Mouse (Mus musculus) midbrain, embryonic 11.5 days (tissue): ENCODE results near the gene Wdr20. TPM values are rescaled to one million over a fixed set of nuclear protein-coding genes. Genes with fewer than 3 reads are reported as not detected.
A peak's percentile ranks its signal among the peaks of the same experiment; 100 is the strongest.

Source experiments
- ATAC-seq: fragments of 200-750 bp; cut with Nextera tagmentation; 2 replicates; pipeline ENCODE4 v1.8.0; 2017; ENCODE audit warnings: moderate TSS enrichment, moderate library complexity; ENCODE audit not compliant: low FRiP score
- DNase-seq: peaks from one replicate; pipeline ENCODE4 v3.0.0; 2015; ENCODE audit warnings: low spot score; ENCODE audit errors: missing footprints
- H3K27ac ChIP-seq: fragments of 300-500 bp; sonication (generic); 2 replicates; pipeline ENCODE4 v1.5.1; 2014; ENCODE audit warnings: low read depth, low read length
- H3K27me3 ChIP-seq: fragments of 300-500 bp; sonication (generic); 2 replicates; pipeline ENCODE4 v1.6.1; 2014; ENCODE audit warnings: mild to moderate bottlenecking, low read length, moderate library complexity, mixed read lengths; ENCODE audit not compliant: control insufficient read depth, insufficient read depth
- H3K36me3 ChIP-seq: fragments of 300-500 bp; sonication (generic); 2 replicates; pipeline ENCODE4 v1.6.1; 2014; ENCODE audit warnings: mild to moderate bottlenecking, low read length, moderate library complexity, mixed read lengths; ENCODE audit not compliant: control insufficient read depth, insufficient read depth
- H3K4me1 ChIP-seq: fragments of 300-500 bp; sonication (generic); 2 replicates; pipeline ENCODE4 v1.6.1; 2014; ENCODE audit warnings: low read length; ENCODE audit not compliant: control insufficient read depth, insufficient read depth
- H3K4me2 ChIP-seq: fragments of 300-500 bp; sonication (generic); 2 replicates; pipeline ENCODE4 v1.6.1; 2014; ENCODE audit warnings: mild to moderate bottlenecking, moderate library complexity
- H3K4me3 ChIP-seq: fragments of 300-500 bp; sonication (generic); 2 replicates; pipeline ENCODE4 v1.5.1; 2014; ENCODE audit warnings: low read depth, low read length
- H3K9ac ChIP-seq: fragments of 300-500 bp; sonication (generic); 2 replicates; pipeline ENCODE4 v1.6.1; 2014; ENCODE audit warnings: low read length
- H3K9me3 ChIP-seq: fragments of 300-500 bp; sonication (generic); 2 replicates; pipeline ENCODE4 v1.6.1; 2016; ENCODE audit warnings: low read length; ENCODE audit not compliant: control insufficient read depth
- WGBS: fragments of 180-500 bp; shearing (Covaris S2); extraction: QIAGEN DNeasy Blood & Tissue Kit; methylation state at CpG from one replicate; pipeline ENCODE4 v1.1.7; 2014; 5-methylcytosine and 5-hydroxymethylcytosine counted together
- polyA plus RNA-seq: library from polyadenylated mRNA; unstranded; fragments of >200 nt; fragmentation: Nextera tagmentation; extraction: Ambion mirVana; gene quantifications from 2 replicates; pipeline ENCODE4 v1.2.1, GENCODE M21; 2014

The Wdr20 gene
- polyA plus RNA-seq, 1 experiment from 2014 or later, result 22.9 TPM

DNA sequence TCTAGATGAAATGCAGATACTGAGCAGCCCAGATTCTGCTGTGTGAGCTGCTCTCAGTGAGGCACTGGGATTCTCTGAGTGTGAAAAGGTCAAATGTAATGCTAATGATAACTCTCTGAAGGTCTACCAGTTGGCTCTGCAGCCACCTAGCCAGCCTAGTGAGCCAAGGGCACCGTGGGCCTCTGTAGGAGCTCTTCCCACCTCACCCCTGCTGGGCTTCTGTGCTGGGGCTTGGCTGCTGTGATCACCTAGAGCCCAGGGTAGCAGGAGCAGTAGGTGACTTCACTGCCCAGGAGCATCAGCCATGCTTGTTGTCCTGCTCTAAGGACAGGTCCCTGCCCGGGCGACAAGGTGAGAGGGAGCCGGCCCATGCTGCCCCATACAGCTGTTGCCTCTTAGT is 61.5 kb downstream of the Wdr20 start:
- H3K4me1 ChIP-seq, result 0 out of 2 replicates have a peak, but pooled peaks cover under 1% of the 10 kb centered on the region
- WGBS, result 90% methylated on average over 4 of the region's 4 CpGs
- no peak overlapping the region for H3K27ac ChIP-seq
- H3K9me3 ChIP-seq, result no peaks in the 10 kb centered on the region
- ATAC-seq (no peak), DNase-seq (no peak)
- H3K36me3 ChIP-seq, result no peaks in the 10 kb centered on the region
- no peaks in the 10 kb centered on the region for H3K27me3 ChIP-seq
- no peak overlapping the region for H3K4me2 ChIP-seq
- H3K9ac ChIP-seq, result no peak overlapping the region
- no peak overlapping the region for H3K4me3 ChIP-seq

- peak; percentile 73 for DNase-seq
- Histone ChIP-seq H3K4me1 (0 out of 2 replicates have a peak, but pooled peaks cover 3% of the 10 kb centered on the region), H3K4me3 (no peak overlapping the region), H3K9me3 (no peaks in the 10 kb centered on the region), H3K27me3 (no peaks in the 10 kb centered on the region), H3K27ac (no peak overlapping the region), H3K36me3 (no peaks in the 10 kb centered on the region), H3K9ac (no peak overlapping the region), H3K4me2 (no peak overlapping the region)
- 85% methylated on average over 10 of the region's 10 CpGs for whole genome bisulfite sequencing
- no peak for ATAC-seq
Observed at GRCm38 (mm10) chr12:110801876-110802464, 64.2 kb downstream of the Wdr20 start.

DNA sequence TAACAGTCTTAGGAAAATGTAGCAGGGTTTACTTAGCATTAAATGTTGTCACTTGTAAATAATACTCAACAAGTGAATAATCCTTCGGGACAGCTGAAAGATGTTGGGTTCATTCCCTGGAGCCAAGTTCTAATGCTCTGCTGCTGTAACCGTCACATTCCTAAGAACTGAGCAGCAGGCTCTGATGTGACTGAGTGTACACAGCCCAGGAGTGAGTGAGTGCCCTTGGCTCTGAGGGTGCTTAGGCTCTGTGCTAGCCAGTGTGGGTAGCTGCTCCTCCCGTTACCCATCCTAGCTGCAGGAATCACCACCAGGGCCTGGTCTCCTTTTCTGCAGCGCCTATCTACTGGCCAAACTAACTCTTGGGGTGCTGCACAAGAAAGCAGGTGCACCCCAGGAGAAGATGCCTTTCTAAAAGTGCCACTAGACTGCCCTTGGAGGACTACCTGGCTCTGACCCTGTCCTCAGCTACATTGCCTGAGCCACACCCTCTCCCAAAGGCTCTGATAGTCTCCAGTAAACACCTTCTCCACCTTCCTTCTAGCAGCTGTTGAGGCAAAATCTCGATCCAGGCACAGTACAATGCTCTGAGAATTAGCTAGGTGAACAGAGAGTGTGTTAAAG is 65.0 kb downstream of the Wdr20 start:
- Histone ChIP-seq H3K4me3 (no peak overlapping the region), H3K4me2 (no peak overlapping the region), H3K9me3 (no peaks in the 10 kb centered on the region), H3K36me3 (no peaks in the 10 kb centered on the region), H3K27ac (no peak overlapping the region), H3K4me1 (0 out of 2 replicates have a peak, but pooled peaks cover 4% of the 10 kb centered on the region), H3K9ac (no peak overlapping the region), H3K27me3 (no peaks in the 10 kb centered on the region)
- WGBS, result 90% methylated on average over 5 of the region's 5 CpGs
- peak; percentile 80 for DNase-seq
- ATAC-seq, result no peak

DNA sequence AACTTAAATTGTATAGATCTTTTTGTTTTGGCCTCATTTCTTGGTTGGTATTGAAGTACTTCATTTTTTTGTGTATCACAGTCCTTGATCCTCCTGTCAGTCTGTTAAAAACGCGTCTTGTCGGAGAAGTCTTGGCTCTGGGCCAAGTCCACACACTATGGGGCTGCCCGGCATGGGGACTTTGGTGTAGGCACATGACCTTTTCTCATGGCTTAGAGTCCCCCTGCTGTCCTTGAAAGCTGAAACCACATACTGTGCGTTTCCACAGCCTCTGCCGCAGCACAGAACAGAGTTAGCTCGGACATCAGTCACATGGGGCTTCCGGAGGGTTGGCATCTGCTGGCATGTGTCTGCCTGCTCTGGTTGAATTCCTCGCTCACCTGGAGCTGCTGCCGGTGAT is 66.5 kb downstream of the Wdr20 start:
- no peak overlapping the region for H3K27ac ChIP-seq
- no peaks in the 10 kb centered on the region for H3K9me3 ChIP-seq
- DNase-seq (peak; percentile 71), ATAC-seq (peak; percentile 62; the same call in 1 of the 2 replicates)
- H3K4me3 ChIP-seq, result no peak overlapping the region
- H3K36me3 ChIP-seq, result no peaks in the 10 kb centered on the region
- H3K27me3 ChIP-seq, result no peaks in the 10 kb centered on the region
- H3K9ac ChIP-seq, result no peak overlapping the region
- no peak overlapping the region for H3K4me2 ChIP-seq
- WGBS, result 41% methylated on average over 10 of the region's 10 CpGs
- peaks cover 11% of the 10 kb centered on the region for H3K4me1 ChIP-seq

GRCm38 (mm10) chr12:110806301-110806970 is 68.7 kb downstream of the Wdr20 start:
- no peaks in the 10 kb centered on the region for H3K9me3 ChIP-seq
- no peak overlapping the region for H3K27ac ChIP-seq
- DNase-seq (peak; percentile 80), ATAC-seq (no peak)
- no peaks in the 10 kb centered on the region for H3K36me3 ChIP-seq
- H3K4me2 ChIP-seq, result no peak overlapping the region
- no peaks in the 10 kb centered on the region for H3K27me3 ChIP-seq
- no peak overlapping the region for H3K9ac ChIP-seq
- H3K4me1 ChIP-seq, result peaks cover 11% of the 10 kb centered on the region
- WGBS, result 77% methylated on average over 3 of the region's 3 CpGs
- no peak overlapping the region for H3K4me3 ChIP-seq

- Histone ChIP-seq H3K4me1 (peaks cover 11% of the 10 kb centered on the region), H3K36me3 (no peaks in the 10 kb centered on the region; the same call in 1 of the 2 replicates), H3K9ac (no peak overlapping the region; the same call in 1 of the 2 replicates), H3K27ac (no peak overlapping the region), H3K4me2 (no peak overlapping the region), H3K27me3 (no peaks in the 10 kb centered on the region), H3K9me3 (no peaks in the 10 kb centered on the region), H3K4me3 (no peak overlapping the region)
- WGBS, result 25% methylated on average over 10 of the region's 10 CpGs
- DNase-seq (peak; percentile 83), ATAC-seq (no peak)
Observed at GRCm38 (mm10) chr12:110808430-110808829, 70.7 kb downstream of the Wdr20 start.

GRCm38 (mm10) chr12:110808848-110809247 is 71.1 kb downstream of the Wdr20 start:
- Histone ChIP-seq H3K9me3 (no peaks in the 10 kb centered on the region), H3K36me3 (no peaks in the 10 kb centered on the region; the same call in 1 of the 2 replicates), H3K4me2 (no peak overlapping the region), H3K27me3 (no peaks in the 10 kb centered on the region), H3K27ac (no peak overlapping the region), H3K4me3 (no peak overlapping the region), H3K4me1 (peaks cover 11% of the 10 kb centered on the region), H3K9ac (no peak overlapping the region)
- ATAC-seq (no peak), DNase-seq (no peak)
- WGBS, result 88% methylated on average over 5 of the region's 5 CpGs

GRCm38 (mm10) chr12:110813132-110813531 is 75.4 kb downstream of the Wdr20 start:
- 92% methylated on average over 9 of the region's 9 CpGs for WGBS
- H3K4me1 ChIP-seq, result peaks cover 6% of the 10 kb centered on the region
- no peak overlapping the region for H3K9ac ChIP-seq
- ATAC-seq (no peak), DNase-seq (no peak)
- no peak overlapping the region for H3K4me2 ChIP-seq
- H3K27ac ChIP-seq, result no peak overlapping the region
- H3K36me3 ChIP-seq, result no peaks in the 10 kb centered on the region; the same call in 1 of the 2 replicates
- H3K9me3 ChIP-seq, result no peaks in the 10 kb centered on the region
- H3K4me3 ChIP-seq, result no peak overlapping the region
- H3K27me3 ChIP-seq, result no peaks in the 10 kb centered on the region

DNA sequence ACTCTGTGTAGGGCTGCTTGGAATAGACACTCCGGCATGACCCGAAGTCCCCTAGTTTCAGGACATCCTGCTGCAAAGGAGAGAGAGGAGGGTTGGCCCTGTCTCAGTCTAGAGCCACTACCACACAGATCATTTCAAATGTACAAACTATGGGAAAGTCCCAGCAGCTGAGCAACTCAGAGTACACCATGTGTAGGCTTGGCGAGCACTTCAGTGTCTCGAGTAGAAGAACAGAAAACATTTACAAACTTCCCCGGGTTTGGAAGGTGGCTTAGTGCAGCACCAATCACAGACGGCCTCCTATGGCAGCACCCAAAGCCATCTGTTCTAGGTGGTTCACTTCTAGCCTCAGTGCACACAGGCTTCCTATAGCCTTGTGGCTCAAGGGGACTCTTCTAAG is 75.9 kb downstream of the Wdr20 start:
- Histone ChIP-seq H3K4me3 (no peak overlapping the region), H3K27ac (no peak overlapping the region), H3K4me1 (peaks cover 1% of the 10 kb centered on the region; the same call in 1 of the 2 replicates), H3K9ac (no peak overlapping the region), H3K36me3 (no peaks in the 10 kb centered on the region; the same call in 1 of the 2 replicates), H3K4me2 (no peak overlapping the region), H3K27me3 (no peaks in the 10 kb centered on the region), H3K9me3 (no peaks in the 10 kb centered on the region)
- DNase-seq (peak; percentile 19), ATAC-seq (no peak)
- 95% methylated on average over 6 of the region's 6 CpGs for WGBS
